Mouse (Mus musculus) forebrain, embryonic 12.5 days (tissue): Measurements from ENCODE around the gene Kcnt1. TPM values are rescaled to one million over a fixed set of nuclear protein-coding genes. Genes with fewer than 3 reads are reported as not detected.

Source experiments
- ATAC-seq: fragments of 200-750 bp; cut with Nextera tagmentation; 2 replicates; pipeline ENCODE4 v1.8.0; 2017; ENCODE audit warnings: moderate TSS enrichment; ENCODE audit not compliant: low FRiP score
- H3K27ac ChIP-seq: fragments of 300-500 bp; sonication (generic); 2 replicates; pipeline ENCODE4 v1.5.1; 2016; ENCODE audit warnings: mild to moderate bottlenecking
- H3K27me3 ChIP-seq: fragments of 300-500 bp; sonication (generic); 2 replicates; pipeline ENCODE4 v1.6.1; 2016; ENCODE audit warnings: mild to moderate bottlenecking
- H3K36me3 ChIP-seq: fragments of 300-500 bp; sonication (generic); replicated peaks from 2 replicates; pipeline ENCODE4 v1.6.1; 2016; ENCODE audit warnings: mild to moderate bottlenecking
- H3K4me1 ChIP-seq: fragments of 300-500 bp; sonication (generic); 2 replicates; pipeline ENCODE4 v1.6.1; 2016
- H3K4me2 ChIP-seq: fragments of 300-500 bp; sonication (generic); 2 replicates; pipeline ENCODE4 v1.6.1; 2016; ENCODE audit warnings: mild to moderate bottlenecking, moderate library complexity
- H3K4me3 ChIP-seq: fragments of 300-500 bp; sonication (generic); replicated peaks from 2 replicates; pipeline ENCODE4 v1.5.1; 2016; ENCODE audit warnings: mild to moderate bottlenecking
- H3K9ac ChIP-seq: fragments of 300-500 bp; sonication (generic); 2 replicates; pipeline ENCODE4 v1.6.1; 2016; ENCODE audit warnings: mild to moderate bottlenecking
- H3K9me3 ChIP-seq: fragments of 300-500 bp; sonication (generic); 2 replicates; pipeline ENCODE4 v1.6.1; 2016
- WGBS: fragments of 180-500 bp; shearing (Covaris S2); methylation state at CpG from one replicate; pipeline ENCODE4 v1.1.7; 2016; 5-methylcytosine and 5-hydroxymethylcytosine counted together
- polyA plus RNA-seq: library from polyadenylated mRNA; unstranded; fragments of >200 nt; fragmentation: Nextera tagmentation; extraction: Ambion mirVana; gene quantifications from 2 replicates; pipeline ENCODE4 v1.2.1, GENCODE M21; 2016

The Kcnt1 gene
- polyA plus RNA-seq, 1 experiment from 2014 or later, result 1.6 TPM

DNA sequence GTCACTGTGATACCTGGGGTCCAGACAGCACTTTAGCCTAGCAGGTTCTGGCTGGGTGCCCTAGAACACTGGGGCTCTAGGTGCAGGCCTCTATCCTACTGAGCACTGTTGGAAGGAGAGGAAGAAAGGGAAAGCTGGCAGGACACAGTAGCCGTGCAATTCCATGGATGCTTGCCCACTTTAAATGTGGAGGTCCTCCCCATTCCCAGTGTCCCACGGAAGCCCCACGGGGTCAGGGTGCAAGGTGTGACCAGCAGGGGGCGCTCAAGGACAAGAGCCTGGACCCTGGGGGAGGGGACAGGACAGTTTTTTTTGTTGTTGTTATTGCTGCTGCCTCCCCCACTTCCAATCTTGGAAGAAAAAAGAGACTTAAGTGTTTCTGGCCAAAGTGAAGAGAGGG is 13.2 kb upstream of the Kcnt1 start:
- H3K9ac ChIP-seq, result no peak overlapping the region
- H3K27ac ChIP-seq, result no peak overlapping the region
- no peak overlapping the region for H3K4me2 ChIP-seq
- 22% methylated on average over 4 of the region's 4 CpGs for WGBS
- no peaks in the 10 kb centered on the region for H3K27me3 ChIP-seq
- H3K9me3 ChIP-seq, result no peaks in the 10 kb centered on the region
- ATAC-seq, result no peak
- no peaks in the 10 kb centered on the region for H3K4me1 ChIP-seq
- H3K4me3 ChIP-seq, result no peak overlapping the region
- H3K36me3 ChIP-seq, result no peaks in the 10 kb centered on the region

DNA sequence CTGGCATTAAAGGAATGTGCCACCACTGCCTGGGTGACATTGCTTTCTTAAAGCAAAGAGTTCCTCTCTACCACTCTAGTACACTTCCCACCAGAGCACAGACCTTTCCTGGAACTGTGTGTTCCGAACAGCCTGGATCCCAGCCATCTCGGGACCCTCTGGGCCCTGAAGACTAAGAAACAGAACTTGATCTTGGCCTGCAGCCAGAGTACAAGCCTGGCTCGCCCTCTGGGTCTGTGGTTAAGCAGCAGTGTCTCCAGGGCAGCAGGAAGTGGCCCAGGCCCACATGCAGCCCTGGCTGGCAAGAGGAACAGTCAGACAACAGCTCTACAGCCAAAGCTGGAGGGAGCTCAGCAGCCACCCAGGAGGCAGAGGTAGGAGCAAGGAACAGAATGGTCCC is 10.9 kb upstream of the Kcnt1 start:
- ATAC-seq, result no peak
- Histone ChIP-seq H3K27me3 (no peaks in the 10 kb centered on the region), H3K9ac (no peak overlapping the region), H3K27ac (no peak overlapping the region), H3K4me1 (no peaks in the 10 kb centered on the region), H3K36me3 (no peaks in the 10 kb centered on the region), H3K4me2 (no peak overlapping the region), H3K9me3 (no peaks in the 10 kb centered on the region), H3K4me3 (no peak overlapping the region)
- 64% methylated on average over 3 of the region's 3 CpGs for WGBS

GRCm38 (mm10) chr2:25853998-25854397 is 9.5 kb upstream of the Kcnt1 start:
- no peak overlapping the region for H3K27ac ChIP-seq
- H3K4me3 ChIP-seq, result no peak overlapping the region
- H3K9ac ChIP-seq, result no peak overlapping the region
- WGBS, result 83% methylated on average over 5 of the region's 5 CpGs
- H3K36me3 ChIP-seq, result no peaks in the 10 kb centered on the region
- no peaks in the 10 kb centered on the region for H3K27me3 ChIP-seq
- no peak for ATAC-seq
- no peak overlapping the region for H3K4me2 ChIP-seq
- no peaks in the 10 kb centered on the region for H3K9me3 ChIP-seq
- no peaks in the 10 kb centered on the region for H3K4me1 ChIP-seq

GRCm38 (mm10) chr2:25859891-25860290 is 3.6 kb upstream of the Kcnt1 start:
- no peak overlapping the region for H3K9ac ChIP-seq
- no peaks in the 10 kb centered on the region for H3K36me3 ChIP-seq
- no peak overlapping the region for H3K4me2 ChIP-seq
- H3K27ac ChIP-seq, result no peak overlapping the region
- H3K4me1 ChIP-seq, result peaks cover 15% of the 10 kb centered on the region
- 84% methylated on average over 3 of the region's 3 CpGs for WGBS
- H3K27me3 ChIP-seq, result peaks cover 26% of the 10 kb centered on the region
- H3K4me3 ChIP-seq, result no peak overlapping the region
- ATAC-seq, result no peak
- H3K9me3 ChIP-seq, result no peaks in the 10 kb centered on the region

DNA sequence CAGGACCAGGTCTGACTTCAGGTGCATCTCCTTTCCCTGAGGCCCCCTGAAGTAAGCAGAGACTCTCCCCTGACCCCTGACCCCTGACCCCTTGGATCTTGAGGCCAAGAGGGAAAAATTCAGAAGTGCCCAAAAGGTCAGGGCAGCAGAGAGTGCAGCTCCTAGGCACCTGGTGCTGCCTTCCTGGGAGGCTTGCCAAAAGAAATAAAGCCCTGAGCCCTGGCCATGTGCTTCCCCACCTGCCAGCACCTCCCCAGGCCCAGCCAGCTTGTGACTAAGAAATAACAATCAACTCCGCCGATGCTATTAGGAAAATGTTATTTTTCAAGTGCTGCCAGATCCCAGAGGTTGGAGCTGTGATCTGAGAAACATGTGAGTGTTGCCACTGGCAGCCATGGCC is 1.5 kb upstream of the Kcnt1 start:
- WGBS, result 84% methylated on average over 2 of the region's 2 CpGs
- ATAC-seq, result no peak
- Histone ChIP-seq H3K27me3 (peaks cover 48% of the 10 kb centered on the region), H3K27ac (no peak overlapping the region), H3K4me1 (peaks cover 15% of the 10 kb centered on the region), H3K9ac (no peak overlapping the region), H3K9me3 (no peaks in the 10 kb centered on the region), H3K4me2 (no peak overlapping the region), H3K4me3 (no peak overlapping the region), H3K36me3 (no peaks in the 10 kb centered on the region)

DNA sequence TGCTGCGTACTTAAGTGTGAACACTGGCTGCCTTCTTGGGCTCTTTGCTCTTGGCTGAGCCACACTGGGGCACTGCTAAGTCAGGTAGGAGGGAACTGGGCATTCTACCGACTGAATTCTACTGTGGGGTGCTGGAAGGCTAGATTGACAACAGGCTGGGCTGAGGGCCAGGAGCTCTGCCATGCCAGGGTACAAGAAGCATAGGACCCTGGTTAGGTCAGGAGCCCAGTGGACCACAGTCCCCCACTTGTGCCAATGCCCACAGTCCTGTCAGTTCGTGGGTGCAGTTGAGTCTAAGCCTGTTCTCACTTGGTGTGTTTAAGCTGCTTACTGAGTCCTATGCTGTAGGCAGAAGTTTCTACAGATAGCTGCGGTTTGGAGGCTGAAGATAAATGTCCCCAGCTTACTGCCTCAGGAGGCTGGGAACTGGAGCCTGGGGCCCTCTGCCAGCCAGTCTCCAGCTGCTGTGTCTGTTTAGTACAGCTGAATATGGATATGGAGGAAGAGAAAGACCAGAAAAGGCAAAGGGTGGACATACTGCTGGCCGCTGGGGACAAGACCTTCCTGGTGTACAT is 751 bp upstream of the Kcnt1 start:
- no peak for ATAC-seq
- peaks cover 15% of the 10 kb centered on the region for H3K4me1 ChIP-seq
- H3K9me3 ChIP-seq, result no peaks in the 10 kb centered on the region
- no peak overlapping the region for H3K27ac ChIP-seq
- H3K27me3 ChIP-seq, result peaks cover 50% of the 10 kb centered on the region
- no peak overlapping the region for H3K9ac ChIP-seq
- H3K4me2 ChIP-seq, result peak overlapping the region; percentile 100
- H3K4me3 ChIP-seq, result no peak overlapping the region
- H3K36me3 ChIP-seq, result no peaks in the 10 kb centered on the region
- 62% methylated on average over 5 of the region's 5 CpGs for WGBS

- Histone ChIP-seq H3K9ac (peak overlapping the region; percentile 50), H3K27me3 (peaks cover 53% of the 10 kb centered on the region), H3K36me3 (no peaks in the 10 kb centered on the region), H3K4me2 (peak overlapping the region; percentile 100), H3K4me3 (peak overlapping the region; percentile 59), H3K9me3 (no peaks in the 10 kb centered on the region), H3K27ac (no peak overlapping the region), H3K4me1 (peaks cover 15% of the 10 kb centered on the region)
- 5% methylated on average over 18 of the region's 18 CpGs for WGBS
- ATAC-seq, result 0 out of 2 replicates have a peak, but pooled peaks have one; percentile 3
These were observed 696 bp downstream of the Kcnt1 start for GRCm38 (mm10) chr2:25864230-25864629.

DNA sequence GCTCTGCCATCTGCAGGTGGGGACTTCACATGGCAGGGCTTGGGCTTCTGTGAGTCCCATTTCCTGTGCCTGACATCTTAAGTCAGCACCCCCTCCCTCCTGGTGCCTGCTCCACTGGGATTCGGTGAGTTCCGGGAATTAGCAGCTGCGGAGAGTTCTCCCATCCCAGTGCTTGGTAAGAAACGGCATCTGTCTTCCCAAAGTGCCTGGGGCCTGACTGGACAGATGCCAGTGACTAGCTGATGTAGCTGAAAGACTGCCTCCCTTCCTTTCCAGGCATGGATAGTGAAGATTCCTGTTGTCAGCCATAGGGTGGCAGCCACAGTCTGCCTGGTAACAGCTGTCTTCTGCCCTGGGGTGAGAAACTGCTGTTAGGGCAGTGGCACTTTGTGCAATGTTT is 1.9 kb downstream of the Kcnt1 start:
- Histone ChIP-seq H3K4me1 (peaks cover 15% of the 10 kb centered on the region), H3K36me3 (no peaks in the 10 kb centered on the region), H3K9ac (no peak overlapping the region), H3K27me3 (peaks cover 53% of the 10 kb centered on the region), H3K9me3 (no peaks in the 10 kb centered on the region), H3K27ac (no peak overlapping the region), H3K4me2 (no peak overlapping the region), H3K4me3 (no peak overlapping the region)
- WGBS, result 17% methylated on average over 4 of the region's 4 CpGs
- ATAC-seq, result 0 out of 2 replicates have a peak, but pooled peaks have one; percentile 14

DNA sequence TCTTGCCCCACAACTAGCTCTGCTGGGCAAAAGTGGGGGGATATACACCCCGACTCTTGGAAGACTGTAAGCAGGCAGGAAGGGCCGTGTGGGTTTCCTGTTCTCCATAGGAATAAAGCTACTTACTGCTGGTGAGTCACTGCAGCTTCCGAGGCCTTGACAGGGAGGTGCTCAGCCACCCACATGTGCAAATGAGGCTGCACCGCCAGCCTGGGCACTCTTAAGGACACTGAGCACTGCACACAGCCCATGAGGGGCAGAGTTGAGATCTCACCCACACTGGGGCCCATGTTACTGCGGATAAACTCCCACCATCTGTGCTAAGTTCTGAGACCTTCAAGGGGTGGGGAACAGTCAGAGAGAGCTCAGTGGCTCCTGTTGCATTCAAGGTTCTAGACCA is 3.1 kb downstream of the Kcnt1 start:
- peaks cover 53% of the 10 kb centered on the region for H3K27me3 ChIP-seq
- H3K36me3 ChIP-seq, result no peaks in the 10 kb centered on the region
- H3K4me3 ChIP-seq, result no peak overlapping the region
- WGBS, result 69% methylated on average over 5 of the region's 5 CpGs
- H3K4me2 ChIP-seq, result no peak overlapping the region
- no peak overlapping the region for H3K27ac ChIP-seq
- ATAC-seq, result no peak
- no peak overlapping the region for H3K9ac ChIP-seq
- no peaks in the 10 kb centered on the region for H3K9me3 ChIP-seq
- peaks cover 15% of the 10 kb centered on the region for H3K4me1 ChIP-seq

DNA sequence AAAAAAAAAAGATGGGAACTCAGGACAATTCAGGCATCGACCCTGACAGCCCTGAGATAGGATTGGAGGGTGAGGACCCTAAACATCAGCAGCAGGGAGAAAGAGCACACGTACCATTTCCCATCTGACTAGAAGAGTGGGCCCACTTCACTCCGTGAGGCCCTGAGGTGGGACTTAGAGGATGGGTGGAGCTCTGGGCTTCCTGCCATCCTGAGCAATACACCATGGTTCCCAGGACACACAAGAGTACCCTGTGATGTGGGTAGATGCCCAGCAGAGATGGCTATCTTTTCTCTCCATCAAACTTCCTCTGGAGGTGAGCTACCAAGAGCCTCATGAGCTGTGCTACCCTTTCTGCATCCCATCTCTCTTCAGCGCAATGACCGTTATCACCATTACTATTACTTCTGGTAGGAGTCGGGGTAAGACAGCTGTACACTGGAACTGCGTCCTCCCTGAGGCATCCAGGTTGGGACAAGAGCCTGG is 13.8 kb downstream of the Kcnt1 start:
- H3K9me3 ChIP-seq, result no peaks in the 10 kb centered on the region
- no peaks in the 10 kb centered on the region for H3K36me3 ChIP-seq
- H3K4me2 ChIP-seq, result peak overlapping the region; percentile 92
- peaks cover 6% of the 10 kb centered on the region for H3K4me1 ChIP-seq
- 25% methylated on average over 7 of the region's 7 CpGs for WGBS
- H3K4me3 ChIP-seq, result peak overlapping the region; percentile 51
- ATAC-seq, result 0 out of 2 replicates have a peak, but pooled peaks have one; percentile 20
- H3K27me3 ChIP-seq, result peaks cover 34% of the 10 kb centered on the region
- H3K9ac ChIP-seq, result peak overlapping the region; percentile 63; the same call in 1 of the 2 replicates
- no peak overlapping the region for H3K27ac ChIP-seq

DNA sequence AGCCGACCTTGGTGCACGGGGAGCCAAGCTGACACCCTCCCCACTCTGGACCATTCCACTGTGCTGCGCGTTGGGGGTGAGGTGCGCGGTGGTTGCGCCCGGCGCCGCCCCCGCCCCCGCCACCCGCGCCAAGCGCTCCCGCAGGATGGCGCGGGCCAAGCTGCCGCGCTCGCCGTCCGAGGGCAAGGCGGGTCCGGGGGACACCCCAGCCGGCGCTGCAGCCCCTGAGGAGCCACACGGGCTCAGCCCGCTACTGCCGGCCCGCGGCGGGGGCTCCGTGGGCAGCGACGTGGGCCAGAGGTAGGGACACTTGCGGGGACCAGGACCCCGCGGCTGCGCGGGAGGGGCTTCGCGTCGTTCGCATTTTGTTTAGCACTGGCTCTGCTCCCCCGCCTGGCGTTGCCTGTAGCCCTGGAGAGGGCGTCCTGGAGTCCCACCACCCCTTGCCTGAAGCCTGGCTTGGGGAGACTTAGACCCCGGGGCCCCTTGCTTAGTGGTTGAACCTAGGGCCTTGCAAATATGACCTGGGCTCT is 14.3 kb downstream of the Kcnt1 start:
- 3% methylated on average over 49 of the region's 49 CpGs for WGBS
- Histone ChIP-seq H3K4me3 (peak overlapping the region; percentile 51), H3K36me3 (no peaks in the 10 kb centered on the region), H3K4me2 (peak overlapping the region; percentile 92), H3K9ac (peak overlapping the region; percentile 63), H3K27ac (no peak overlapping the region), H3K27me3 (peaks cover 34% of the 10 kb centered on the region), H3K9me3 (no peaks in the 10 kb centered on the region), H3K4me1 (peaks cover 6% of the 10 kb centered on the region)
- no peak for ATAC-seq

DNA sequence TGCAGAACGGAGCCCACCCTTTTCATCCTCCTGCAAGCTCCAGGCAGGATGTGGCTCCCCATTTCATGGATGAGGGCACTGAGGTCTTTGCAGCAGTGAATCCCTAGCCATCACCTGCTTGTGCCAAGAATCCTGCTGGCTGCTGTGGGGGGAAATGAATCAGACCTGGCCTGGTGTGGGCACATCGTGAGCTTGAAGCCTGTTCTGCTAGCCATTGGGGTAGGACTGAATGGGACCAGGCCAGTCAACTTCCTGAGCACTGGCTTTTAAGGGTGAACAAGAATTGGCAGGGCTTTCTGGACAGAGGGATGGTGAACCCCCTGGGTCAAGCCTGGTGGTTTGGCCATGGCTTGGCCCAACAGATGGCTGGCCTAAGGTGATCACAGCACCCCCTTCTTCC is 15.0 kb downstream of the Kcnt1 start:
- Histone ChIP-seq H3K4me1 (peaks cover 6% of the 10 kb centered on the region), H3K27me3 (peaks cover 34% of the 10 kb centered on the region), H3K4me2 (peak overlapping the region; percentile 92; the same call in 1 of the 2 replicates), H3K27ac (no peak overlapping the region), H3K9me3 (no peaks in the 10 kb centered on the region), H3K4me3 (no peak overlapping the region; the same call in 1 of the 2 replicates), H3K36me3 (no peaks in the 10 kb centered on the region), H3K9ac (no peak overlapping the region)
- 78% methylated on average over 2 of the region's 2 CpGs for WGBS
- ATAC-seq, result no peak

DNA sequence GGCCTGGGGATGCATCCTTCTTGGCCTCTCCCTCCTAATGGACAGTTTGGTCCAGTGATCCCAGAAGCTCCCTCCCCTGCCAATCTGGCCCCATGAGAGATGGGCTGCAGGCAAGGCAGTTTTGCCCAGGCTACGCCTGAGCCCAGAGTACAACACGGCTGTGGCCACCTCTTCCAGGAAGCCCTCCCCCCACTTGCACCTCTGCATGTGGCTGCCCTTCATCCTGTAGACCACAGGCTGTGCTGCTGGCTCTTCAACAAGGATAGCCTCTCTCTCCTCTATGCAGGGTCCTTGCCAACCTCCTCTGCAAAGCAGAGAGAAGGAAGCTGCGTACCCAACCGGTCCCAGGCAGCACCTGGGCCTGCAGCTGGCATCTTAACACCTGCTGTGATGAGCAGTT is 15.5 kb downstream of the Kcnt1 start:
- no peak overlapping the region for H3K9ac ChIP-seq
- H3K4me3 ChIP-seq, result no peak overlapping the region
- 79% methylated on average over 4 of the region's 4 CpGs for WGBS
- H3K27ac ChIP-seq, result no peak overlapping the region
- H3K4me2 ChIP-seq, result no peak overlapping the region
- no peak for ATAC-seq
- no peaks in the 10 kb centered on the region for H3K36me3 ChIP-seq
- no peaks in the 10 kb centered on the region for H3K9me3 ChIP-seq
- peaks cover 6% of the 10 kb centered on the region for H3K4me1 ChIP-seq
- peaks cover 34% of the 10 kb centered on the region for H3K27me3 ChIP-seq
